Mouse (Mus musculus) olfactory bulb, adult 2 months (tissue): ENCODE measurements around the gene Nacc2.

Source experiments
- CTCF ChIP-seq: fragments of 200-500 bp; IDR thresholded peaks from 2 replicates; pipeline ENCODE4 v1.5.1; 2012; ENCODE audit warnings: low read depth, mild to moderate bottlenecking, low read length, moderate library complexity; ENCODE audit not compliant: insufficient read depth
- POLR2A ChIP-seq: fragments of 200-500 bp; IDR thresholded peaks from 2 replicates; pipeline ENCODE4 v1.6.1; 2012; ENCODE audit warnings: mild to moderate bottlenecking, low read depth, low read length, moderate library complexity; ENCODE audit not compliant: insufficient read depth

- TF ChIP-seq CTCF (no peak), POLR2A (no peak)
Measured at GRCm38 (mm10) chr2:26156191-26156977, 33.4 kb upstream of the Nacc2 start.
